Mouse (Mus musculus): ENCODE measurements at regions not wholly inside any gene's neighbourhood (a gene's known extent, or its start where the extent isn't known, plus 50 kb on each side); places are given as distances from the start of the nearest gene placed in this dataset.

DNA sequence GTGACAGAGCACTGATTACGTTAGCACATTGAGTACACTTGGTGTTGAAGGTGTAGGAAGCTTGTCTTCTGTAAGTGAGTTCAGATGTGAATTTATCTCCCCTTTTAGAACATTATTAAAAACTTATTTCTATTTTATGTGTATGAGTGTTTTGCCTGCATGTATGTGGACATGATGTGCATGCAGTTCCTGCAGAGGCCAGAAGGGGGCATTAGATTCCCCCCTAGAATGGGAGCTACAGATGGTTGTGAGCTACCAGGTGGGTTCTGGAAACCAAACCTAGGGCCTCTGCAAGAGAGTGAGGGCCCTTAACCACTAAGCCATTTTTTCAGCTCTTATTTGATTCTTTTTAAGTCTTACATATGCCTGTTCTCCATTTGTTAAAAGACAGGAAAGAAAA lies 160.0 kb upstream of the Gjb5 start:
- no peak for DNase-seq (ENCODE audit: low spot score)

DNA sequence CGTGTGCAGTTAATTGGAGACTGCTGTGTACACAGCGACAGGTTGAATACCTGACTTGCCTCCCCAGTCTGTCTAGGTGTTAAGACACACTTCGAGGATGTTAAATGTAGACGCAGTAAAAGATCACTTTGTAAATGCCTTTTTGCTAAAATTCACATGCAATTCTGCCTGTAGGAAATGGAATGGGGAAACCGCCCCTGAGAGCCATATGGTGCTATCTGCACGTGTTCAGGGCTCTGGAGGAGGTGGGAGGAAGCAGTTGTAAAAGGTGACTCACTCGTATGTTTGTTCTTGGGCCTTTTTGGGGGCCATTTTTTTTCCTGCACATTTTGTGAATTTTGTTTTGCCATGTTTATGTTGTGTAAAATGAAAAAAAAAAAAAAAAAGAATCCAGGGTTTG lies 159.6 kb upstream of the Gjb5 start:
- DNase-seq (ENCODE audit: low spot score): no peak

DNA sequence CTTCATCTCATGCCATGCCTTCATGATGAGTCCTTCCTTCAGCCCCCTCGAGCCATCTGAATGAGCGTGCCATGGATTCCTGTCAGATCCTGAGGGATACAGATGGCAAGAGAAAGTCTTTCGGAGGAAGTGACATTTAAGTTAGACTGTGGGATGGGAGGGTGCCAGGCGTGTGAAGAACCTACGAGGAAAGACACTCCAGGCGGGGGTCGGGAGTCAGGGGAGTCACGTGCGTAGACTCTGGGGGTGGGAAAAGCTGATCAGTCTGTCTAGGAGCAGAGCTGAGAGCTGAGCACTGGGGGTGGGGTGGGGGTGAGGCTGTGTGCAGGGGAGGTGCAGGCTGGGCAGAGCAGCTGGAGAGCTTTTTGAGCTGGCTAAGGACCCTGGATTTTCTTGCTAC lies 152.0 kb upstream of the Gjb5 start:
- DNase-seq (ENCODE audit: low spot score): no peak

DNA sequence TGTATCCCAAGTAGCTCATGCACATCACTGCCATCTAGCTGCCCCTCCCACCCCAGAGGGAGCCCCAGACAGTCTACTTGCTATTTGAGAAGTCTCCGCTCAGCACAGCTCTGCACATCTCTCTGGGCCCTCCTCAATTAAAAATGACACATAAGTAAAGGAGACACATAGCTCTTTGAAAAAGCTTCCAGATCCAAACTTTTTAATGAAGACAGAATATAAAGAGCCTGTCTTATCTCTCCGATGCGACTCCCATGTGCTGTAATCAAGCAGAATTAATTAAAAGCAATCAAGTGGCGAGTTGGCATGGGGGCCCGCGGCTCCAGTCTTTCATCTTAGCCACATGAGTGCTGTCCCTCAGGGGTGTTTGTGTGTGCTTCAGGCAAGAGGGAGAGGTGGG lies 144.6 kb upstream of the Gjb5 start:
- no peak for DNase-seq (ENCODE audit: low spot score)

DNA sequence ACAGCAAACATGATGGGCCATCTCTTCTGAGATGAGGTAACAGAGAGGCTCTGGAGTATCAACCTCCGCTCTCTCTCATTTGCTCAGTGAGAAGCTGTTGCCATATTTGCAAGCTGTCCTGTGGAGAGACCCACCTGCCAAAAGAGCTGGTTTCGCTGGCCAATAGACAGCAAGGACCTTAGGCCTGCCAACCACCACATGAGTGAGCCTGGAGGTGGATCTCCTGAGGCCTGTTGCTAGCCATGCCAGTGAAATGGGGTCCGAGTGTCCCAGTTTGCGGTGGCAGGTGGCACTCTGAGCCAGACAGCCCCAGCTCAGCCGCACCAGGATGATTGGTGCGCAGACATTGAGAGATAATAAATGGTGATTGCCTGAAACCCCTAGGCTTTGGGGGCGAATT lies 143.9 kb upstream of the Gjb5 start:
- no peak for DNase-seq (ENCODE audit: low spot score)

DNA sequence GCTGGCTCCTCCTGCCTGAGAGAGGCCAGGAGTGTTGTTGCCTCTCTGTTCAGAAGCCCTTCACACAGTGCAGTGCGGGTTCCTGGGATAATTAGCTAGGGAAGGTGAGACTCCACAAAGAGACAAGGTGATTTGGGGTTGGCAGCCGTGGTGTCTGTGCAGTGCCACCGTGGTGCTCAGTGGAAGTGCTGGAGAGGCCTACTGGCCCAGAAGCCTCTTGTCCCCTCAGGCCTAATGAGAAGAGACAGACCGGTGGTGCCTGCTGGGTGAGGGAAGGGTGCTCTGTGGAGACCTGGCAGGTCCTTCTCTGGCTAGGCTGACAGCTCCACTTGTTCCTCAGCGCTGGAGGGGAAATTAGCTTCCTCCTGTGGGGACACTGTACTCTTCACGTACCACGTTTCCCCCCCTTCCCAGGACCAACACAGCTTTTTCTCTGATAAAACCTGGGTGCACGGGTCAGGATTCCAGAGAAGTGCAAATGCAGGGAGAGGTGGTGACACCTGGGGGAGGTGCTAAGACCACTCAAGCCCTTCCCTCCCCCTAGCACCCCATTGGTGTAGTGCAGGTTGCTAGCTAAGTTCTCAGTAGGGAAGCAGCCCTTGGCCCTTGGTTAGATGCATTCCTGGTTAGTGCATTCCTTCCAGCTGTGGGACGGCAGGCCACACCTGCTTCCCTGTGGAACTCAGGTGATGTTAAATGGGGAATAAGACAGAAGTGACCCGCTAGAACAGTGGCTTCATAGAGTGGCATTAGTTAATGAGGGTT lies 129.2 kb upstream of the Gjb5 start:
- DNase-seq (ENCODE audit: low spot score): no peak

DNA sequence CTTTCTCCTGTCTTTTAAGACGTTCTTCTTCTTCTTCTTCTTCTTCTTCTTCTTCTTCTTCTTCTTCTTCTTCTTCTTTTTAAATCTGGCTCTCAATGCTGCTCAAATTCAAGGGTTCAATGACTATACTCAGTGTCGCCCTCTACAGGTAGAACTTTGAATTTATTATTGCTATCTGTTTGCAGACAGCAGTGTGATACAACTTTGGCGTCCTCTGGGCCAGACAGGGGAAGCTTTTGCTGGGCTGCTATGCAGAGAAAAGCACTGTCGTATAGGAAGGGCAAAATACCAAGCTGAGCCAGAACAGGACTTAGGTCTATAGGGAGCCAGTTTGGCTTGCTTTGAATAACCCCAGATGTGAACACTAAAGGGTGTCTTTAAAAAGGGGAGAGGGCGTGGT lies 127.3 kb upstream of the Gjb5 start:
- no peak for DNase-seq (ENCODE audit: low spot score)

DNA sequence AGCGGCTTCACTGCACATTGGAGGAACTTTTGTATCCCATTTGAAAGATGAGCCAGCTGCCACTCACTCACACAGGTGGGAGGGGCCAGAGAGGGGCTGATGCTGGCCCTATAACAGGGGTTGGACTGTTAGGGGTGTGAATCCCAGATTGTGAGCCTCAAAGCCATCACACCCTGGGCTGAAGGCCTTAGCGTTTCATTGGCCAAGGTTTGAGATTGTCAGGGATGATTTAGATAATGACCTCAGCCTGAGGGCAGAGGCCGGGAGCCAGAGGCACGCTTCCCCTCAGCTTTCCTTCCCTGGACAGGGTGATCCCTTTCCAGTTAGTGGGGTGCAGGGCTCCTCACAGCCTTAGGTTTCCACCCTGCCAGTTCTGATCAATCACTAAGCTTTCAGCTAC lies 124.5 kb upstream of the Gjb5 start:
- no peak for DNase-seq (ENCODE audit: low spot score)

DNA sequence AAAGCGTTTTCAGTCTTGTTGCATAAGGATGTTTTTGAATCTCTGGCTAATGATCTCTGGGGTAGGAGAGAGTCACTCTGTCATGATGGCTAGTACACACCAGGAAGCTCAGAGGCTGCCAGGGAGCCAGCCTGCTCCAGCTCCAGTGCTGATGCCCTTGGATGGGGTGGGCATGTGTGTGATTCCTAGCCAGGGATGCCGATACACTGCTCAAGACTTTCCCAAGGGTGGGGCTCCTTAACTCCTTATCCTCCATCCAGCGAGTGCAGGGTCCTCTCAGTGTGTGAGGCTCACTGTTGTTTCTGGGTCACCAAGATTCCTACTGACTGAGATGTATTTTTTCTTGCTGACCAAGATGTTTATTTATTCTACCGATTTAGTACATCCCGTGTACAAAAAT lies 122.4 kb upstream of the Gjb5 start:
- no peak for DNase-seq (ENCODE audit: low spot score)

DNA sequence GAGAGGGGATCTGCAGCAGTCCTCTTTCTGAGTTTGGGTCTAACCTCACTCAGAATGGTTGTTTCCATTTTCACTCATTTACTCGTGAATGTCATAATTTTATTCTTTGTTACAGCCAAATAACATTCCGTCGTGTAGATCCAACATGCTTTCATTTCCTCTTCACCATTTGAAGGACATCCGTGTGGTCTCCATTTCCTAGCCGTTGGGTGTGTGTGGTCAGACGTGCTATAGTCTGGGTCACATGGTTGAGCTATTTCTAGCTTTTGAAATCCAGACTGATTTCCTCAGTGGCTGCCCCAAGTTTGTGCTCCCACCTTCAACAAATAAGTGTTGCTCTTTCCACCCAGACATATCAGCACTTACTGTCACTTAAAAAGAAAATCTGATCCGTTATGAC lies 111.9 kb upstream of the Gjb5 start:
- no peak for DNase-seq (ENCODE audit: low spot score)

DNA sequence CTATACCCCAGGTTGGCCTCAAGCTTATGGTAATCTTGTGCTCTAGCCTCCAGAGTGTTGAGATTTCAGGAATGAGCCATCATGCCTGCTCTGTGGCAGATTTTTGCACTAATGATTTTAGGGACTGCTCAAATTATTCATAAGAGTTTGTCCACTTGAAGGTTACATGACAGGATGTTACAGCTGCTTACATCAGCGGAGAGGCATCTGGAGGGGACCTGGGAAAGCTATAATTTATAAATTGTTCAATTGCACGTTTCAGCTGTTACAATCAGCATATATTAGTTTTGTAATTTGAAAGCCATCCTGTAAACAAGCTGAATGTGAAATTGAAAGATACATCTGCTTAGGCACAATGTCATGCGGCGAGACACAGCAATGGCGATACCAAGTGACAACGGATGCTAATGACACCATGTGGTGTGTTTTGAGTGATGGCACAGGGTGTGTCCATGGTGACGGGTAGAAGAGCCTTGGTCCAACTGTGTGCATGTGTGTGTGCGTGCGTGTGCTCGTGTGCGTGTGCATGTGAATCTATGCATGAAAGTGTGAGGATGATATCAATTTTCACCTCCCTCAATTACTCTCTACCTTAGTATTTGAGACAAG lies 96.6 kb upstream of the Gjb5 start:
- DNase-seq (ENCODE audit: low spot score): no peak

DNA sequence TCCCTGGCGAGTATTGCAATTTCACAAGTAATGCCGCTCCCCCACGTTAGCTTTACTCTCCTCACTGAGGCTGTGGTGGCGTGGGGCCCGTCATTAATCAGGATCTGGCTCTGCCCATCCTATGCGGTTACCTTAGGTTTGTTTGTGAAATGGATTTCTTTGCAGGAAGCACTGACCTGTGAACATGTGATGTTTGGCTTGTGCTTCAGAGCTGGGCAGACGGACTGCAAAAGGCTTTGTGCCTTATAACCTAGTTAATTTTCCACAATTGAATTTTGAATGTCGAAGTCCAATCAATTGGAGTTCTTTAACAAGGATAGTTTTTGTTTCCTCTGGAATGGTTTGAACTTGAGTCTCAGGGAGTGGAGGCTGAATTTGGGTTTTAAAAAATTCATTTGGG lies 94.1 kb upstream of the Gjb5 start:
- no peak for DNase-seq (ENCODE audit: low spot score)

DNA sequence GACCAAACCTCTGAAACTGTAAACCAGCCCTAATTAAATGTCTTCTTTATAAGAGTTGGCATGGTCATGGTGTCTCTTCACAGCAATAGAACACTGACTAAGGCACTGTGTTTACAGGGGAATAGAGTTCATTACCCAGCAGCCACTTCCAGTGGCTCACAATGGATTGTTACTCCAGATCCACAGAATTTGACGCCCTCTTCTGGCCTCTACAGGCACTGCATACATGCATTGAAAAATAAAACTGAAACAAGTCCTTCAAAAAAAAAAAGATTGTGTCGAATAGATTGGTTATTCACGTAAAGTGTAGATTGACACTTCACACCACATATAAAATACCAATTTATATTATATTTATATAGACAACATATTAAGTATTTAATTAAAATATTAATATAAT lies 87.3 kb upstream of the Gjb5 start:
- DNase-seq (ENCODE audit: low spot score): no peak

DNA sequence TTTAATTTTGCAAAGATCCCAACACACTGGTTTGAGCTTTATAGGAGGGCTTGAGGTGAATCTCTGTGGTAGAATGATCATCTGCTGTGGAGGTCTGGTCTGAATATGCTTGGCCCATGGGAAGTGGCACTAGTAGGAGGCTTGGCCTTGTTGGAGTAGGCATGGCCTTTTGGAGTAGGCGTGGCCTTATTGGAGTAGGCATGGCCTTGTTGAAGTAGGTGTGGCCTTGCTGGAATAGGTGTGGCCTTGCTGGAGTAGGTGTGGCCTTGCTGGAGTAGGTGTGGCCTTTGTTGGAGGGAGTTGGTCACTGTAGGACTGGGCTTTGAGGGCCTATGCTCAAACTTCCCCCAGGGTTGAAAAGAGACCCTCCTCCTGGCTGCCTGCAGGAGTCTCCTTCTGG lies 86.1 kb upstream of the Gjb5 start:
- no peak for DNase-seq (ENCODE audit: low spot score)

DNA sequence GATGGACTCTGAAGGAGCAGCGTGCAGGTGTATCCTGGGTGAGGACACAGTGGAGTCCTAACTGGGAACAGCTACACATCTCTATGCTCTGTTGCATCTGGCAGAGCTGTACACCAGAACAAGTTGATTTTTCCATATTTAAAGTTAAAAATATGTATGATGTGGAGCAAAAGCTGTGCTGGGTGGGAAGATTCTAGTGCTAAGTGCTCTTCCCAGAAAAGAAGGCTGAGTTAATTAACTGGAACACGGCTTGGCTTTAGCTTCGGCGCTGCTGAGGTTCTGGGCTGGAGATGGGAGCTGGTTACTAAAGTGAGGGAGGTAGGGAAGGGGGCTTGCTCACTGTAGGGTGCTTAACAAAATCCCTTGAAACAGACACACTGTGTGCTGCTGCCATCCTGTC lies 84.0 kb upstream of the Gjb5 start:
- DNase-seq (ENCODE audit: low spot score): no peak

DNA sequence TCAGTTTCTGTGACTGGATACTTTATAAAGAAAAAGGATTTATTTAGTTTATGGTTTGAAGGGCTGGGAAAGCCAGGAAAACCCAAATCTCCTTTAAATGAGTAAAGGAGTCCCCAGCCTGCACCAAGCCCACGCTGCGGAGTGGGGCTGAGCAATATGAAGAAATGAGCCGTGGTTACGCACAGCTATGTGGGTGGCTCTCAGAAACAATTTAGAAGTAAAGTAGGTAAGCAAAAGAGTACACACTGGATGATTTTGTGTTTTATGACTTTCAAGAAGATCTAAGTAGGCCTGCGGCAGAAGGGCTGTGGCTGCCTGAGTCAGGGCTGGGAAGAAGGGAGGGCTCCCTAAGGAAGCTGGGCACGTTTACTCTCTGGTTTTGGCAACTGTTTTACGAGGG lies 82.6 kb upstream of the Gjb5 start:
- no peak for DNase-seq (ENCODE audit: low spot score)

DNA sequence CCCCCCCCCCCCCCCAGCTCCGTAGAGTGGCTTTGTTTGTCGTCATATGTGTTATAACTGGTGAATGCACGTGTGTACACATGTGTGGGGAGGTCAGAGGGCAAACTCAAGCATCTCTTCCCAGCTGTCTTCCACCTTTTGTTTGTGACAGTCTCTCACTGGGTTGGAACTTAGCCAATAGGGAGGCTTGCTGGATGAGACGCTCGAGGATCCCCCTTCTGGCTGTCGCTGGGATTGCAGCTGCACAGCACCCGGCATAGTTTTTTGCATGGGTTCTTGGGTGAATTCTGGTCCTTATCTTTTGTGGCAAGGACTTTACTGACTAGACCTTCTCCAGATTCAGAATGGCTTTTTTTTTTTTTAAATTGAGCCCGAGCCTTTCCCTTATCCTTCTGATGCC lies 77.1 kb upstream of the Gjb5 start:
- peak; percentile 1 for DNase-seq (ENCODE audit: low spot score)

DNA sequence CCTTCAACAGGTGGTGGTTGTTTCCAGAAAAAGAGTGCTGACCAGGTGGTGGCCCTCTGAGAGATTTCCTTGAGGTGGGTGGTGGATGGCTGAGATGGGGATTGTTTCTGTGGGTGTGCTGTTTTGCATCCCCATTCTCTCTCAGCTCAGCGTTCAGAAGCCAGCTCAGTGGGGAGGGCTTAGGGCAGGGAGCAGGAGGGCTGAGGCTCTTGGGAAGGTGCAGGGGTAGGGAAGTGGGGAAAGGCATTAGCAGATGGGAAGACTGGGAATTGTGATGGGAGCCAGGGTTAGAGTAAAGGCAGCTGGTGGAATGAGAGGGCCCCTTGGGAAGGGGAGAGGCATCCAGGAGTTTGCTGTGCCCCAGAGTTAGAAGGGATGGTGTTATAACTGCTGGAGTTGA lies 72.3 kb upstream of the Gjb5 start:
- no peak for DNase-seq (ENCODE audit: low spot score)

DNA sequence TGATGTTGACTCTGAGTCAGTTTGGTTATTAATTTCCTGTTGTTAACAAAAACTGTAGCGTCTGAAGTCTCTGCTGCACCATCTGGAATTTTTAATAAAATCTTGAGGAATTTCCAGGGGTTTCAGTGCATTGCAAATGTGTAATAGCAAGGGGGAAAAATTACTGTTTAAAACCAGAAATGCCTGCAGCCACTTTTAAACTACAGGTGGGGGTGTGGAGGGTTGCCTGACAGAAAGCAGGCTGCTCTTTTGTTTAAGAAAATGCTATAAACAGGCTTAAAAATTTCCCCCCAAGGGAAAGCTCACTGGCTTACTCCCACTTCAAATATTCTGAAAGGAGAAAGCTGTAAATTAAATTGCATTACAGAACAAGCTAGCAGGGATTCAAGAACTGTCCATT lies 71.8 kb upstream of the Gjb5 start:
- no peak for DNase-seq (ENCODE audit: low spot score)

DNA sequence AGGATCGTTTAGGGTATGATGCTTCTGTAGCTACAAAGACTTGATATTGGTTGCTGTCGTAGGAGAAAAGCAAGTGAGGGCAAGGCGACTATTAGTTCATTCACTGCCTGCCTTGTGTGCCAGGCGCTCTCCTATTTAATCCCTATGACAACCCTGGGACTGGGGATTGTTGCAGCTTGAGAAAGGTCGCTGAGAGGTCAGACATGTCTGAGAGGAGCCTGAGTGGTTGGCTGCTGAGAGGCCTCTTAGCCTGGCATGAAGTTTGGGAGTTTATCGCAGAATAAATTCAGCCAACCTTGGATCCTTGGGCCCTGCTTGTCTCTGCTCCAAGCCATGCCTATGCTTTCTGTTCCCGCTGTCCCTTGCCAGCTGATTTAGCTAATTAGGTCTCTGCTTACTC lies 65.9 kb upstream of the Gjb5 start:
- DNase-seq (ENCODE audit: low spot score): no peak

DNA sequence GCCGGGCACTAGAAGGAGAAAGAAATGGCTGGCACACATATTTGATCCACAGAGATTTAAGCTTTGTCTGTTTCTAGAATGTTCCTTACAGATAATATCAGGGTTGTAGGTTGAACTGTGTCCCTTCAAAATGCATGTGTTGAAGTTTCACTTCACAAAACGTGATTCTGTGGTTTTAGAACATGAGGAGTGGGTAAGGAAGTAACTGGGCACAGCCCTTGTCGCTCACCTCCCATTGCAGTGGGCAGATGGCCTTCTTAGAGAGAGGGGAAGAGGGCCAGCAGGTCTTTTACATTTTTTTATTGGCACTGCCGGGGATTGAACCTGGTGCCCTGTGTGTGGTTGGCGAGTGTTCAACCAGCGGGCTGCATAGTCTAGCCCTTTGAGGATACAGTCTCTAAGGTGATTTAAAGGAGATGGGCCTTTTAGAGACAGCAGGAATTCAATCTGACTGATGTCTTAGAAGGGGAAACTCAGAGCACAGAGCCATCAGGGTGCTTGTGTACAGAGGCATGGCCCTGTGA lies 64.0 kb upstream of the Gjb5 start:
- no peak for DNase-seq (ENCODE audit: low spot score)

DNA sequence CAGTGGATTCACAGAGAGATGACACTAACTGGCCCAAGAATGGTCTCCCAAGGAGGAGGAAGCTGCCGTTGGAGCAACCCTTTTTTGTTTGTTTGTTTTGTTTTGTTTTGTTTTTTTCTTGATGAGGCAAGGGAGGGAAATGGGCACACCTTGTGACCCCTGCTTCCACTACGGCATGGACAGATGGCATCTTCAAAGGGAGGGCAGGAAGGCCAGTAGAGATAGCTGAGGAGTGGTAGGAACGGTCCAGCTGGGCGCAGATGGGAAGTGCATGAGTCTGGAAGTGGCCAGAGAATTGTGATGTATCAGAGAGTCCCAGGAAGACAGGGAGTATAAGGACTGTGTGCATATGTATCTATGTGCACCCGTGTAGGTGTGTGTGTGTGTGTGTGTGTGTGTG lies 63.1 kb upstream of the Gjb5 start:
- DNase-seq (ENCODE audit: low spot score): no peak

DNA sequence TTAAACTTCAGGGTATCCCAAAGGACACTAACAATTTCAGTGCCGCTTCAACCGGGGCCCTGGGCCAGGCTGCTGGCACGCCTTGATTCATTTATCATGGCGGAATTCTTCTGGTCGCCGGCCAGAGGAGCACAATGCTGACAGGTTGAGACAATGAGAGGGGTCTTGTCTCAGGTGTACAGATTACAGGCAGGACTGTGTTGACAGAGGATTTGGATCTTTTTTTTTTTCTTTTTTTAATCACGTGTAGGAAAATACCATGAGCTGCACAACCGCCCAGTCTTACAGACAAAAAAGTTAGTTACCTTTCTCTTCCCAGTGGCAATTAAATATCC lies 61.8 kb upstream of the Gjb5 start:
- no peak for DNase-seq (ENCODE audit: low spot score)

DNA sequence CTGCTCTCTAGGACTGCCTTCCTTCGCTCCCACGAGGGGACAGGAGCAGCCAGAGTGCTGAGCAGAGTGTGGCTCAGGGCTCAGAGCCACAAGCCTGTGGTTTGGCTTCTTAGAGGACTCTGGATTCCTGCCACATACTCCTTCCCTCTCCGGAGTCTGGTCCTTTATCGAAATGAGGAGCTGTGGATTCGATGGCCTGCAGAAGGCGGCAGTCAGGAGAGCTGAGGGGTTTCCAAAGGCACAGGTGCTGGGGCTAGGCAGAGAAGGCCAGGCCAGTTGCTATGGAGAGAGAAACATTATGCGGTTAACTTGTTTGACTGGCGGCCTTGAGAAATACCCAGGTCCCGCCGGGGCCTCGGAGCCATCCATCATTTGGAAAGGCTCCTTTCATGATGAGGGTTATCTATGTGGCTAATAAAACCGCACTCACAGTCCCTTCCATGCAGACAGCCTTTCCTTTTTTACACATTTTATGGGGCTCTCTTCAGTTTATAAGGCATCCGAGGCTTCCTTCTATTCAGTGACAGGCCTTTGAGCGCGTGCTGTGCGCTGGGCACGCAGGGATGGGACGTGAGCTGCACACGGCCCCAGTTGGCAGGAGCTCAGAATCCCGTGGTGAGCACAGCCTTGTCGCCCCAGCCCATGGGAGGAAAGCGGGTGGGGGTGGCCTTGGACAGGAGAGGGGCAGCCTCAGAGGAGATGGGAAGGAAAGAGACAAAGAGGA lies 61.2 kb upstream of the Gjb5 start:
- no peak for DNase-seq (ENCODE audit: low spot score)
